Mouse (Mus musculus): Measurements from ENCODE around the gene Gm11096. TPM values are rescaled to one million over a fixed set of nuclear protein-coding genes. Genes with fewer than 3 reads are reported as not detected.

Gm11096 gene
- total RNA-seq, 2 experiments from 2014 or later = not detected

DNA sequence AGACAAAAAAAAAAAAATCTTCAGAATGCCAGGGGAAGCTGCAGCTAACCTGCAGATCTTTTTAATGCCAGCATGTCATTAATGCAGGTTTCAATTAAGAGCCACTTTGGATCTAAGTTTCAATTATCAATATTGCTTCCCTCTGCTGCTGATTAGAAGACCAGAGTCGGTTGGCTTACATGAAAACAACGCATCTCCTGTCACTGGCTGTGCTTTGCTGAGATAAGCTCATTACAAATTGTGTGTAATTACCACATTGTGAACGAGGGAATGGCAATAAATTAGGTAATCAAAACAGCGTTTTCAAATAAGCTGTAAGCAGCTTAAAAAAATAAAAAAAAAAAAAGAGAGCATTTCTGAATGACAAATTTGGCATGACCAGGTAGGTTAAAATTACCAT is 38.2 kb downstream of the Gm11096 start:
- ATAC-seq (replicated peaks; ENCODE audit: low FRiP score, poor library complexity, severe bottlenecking) = no peak

DNA sequence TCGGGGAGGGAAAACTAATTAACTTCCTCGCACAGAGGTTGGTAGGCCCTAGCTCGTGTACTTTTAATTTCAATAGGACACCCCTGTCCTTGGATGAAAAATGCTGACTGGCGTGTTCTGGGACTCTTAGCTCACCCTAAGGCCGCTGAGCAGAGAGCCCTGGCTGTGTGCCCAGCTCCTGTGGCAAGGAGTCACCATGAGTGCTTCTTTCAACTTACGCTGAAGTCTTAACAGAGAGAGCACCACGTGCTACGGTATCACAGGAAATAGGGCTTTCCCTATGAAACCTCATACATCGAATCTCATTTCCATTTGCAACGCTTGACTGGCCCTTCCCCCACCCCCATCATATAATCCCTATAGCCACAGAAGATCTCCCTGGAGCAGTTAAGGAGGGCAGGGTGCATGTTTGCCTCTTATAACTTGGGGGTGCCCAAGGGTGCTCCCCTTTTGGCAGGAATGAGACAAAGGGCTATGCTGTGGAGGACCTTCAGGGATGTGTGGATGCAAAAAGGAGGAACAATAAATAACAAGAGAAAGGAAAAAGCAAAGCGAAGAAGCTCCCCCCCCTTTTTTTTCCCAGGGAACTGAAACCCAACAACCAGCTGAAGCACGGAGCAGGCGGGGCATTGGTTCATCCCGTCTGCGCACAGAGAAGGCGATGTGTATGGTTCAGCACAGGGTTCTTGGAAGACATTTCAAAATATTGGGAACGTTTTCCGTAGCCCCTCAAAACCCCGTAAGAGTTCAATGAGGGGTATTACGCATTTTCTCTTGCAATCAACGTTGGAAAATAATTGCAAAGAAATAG is 39.0 kb downstream of the Gm11096 start:
- ATAC-seq (replicated peaks; ENCODE audit: low FRiP score, poor library complexity, severe bottlenecking) = no peak

DNA sequence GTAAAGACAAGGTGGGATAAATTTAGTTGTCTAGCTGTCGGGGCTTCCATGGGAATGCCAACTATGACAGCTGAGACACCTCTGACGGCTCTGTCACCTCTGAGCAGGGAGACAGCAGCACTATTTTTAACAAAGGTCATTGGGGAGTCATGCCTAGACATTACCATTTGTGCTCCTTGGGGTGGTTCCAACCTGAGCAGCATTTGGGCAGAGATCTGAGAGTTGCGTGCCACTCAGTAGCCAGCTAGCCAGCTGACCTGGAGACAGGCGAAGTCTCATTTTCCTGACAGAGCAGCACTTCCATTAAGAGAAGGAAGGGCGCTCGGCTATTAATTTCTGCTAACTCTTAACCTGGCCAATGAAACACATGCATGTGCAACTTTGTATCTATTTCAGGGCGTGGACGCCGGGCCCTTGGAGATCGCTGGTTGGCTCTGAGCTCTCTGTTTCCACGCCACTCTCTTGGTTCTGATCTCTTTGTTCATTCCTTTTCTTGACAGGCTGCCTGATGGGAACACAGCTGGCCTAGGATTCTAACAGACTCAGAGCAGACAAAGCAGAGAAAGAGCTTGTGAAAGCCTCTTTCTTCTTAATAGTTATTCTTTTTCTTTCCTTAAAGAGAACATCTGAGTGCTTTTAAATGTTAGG is 40.4 kb downstream of the Gm11096 start:
- ATAC-seq (replicated peaks; ENCODE audit: low FRiP score, poor library complexity, severe bottlenecking) = no peak

DNA sequence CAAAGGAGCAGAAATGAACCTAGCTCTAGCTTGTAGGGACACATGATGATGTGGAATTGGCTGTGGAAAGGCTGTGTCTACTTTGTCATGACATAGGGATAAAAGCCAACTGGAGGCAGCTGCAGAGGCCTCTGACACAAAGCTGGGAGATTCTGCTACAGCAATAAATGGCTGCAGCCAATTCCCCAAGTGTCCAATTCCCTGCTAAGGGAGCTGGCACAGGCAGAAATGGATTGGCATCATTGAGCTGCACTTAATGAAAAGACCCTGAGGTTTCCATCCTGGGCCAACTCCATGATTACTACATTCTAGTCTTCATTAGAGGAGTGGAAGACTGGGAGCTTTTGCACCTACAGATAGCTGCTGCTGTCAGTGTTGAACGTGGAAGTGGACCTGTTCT is 44.8 kb downstream of the Gm11096 start:
- ATAC-seq (replicated peaks; ENCODE audit: low FRiP score, poor library complexity, severe bottlenecking) = no peak

Measured in erythroid progenitor cell, adult 5-6 weeks (primary cell).